Mouse (Mus musculus): Measurements from ENCODE around the gene Gpr132.

The Gpr132 gene

GRCm38 (mm10) chr12:112876332-112877072, 8.5 kb upstream of the Gpr132 start:
- DNase-seq, result peak; percentile 82 to 89

GRCm38 (mm10) chr12:112875225-112876013, 7.4 kb upstream of the Gpr132 start:
- peak; percentile 90 to 97 for DNase-seq

DNA sequence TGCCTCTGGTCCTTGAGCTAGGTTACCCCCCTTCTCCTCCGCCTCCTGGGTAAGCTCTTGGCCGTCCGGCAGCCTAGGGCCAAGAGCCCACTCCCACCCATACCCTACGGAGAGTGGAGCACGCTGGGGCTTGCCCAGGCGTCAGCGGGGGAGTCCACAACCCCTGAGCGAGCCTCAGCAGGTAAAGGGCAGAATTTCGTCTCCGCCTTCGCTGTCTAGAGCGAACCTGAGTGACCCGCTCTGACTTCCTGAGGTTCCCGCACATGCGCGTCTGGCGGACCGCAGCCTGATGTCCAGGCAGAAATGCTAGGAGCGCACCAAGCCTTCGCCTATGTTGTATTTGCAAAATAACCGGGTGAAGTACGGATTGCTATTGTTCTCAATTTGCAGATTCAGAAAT, 6.2 kb upstream of the Gpr132 start:
- DNase-seq, result peak; percentile 22 to 57

GRCm38 (mm10) chr12:112873452-112874190, 5.6 kb upstream of the Gpr132 start:
- DNase-seq, result peak; percentile 80 to 84

GRCm38 (mm10) chr12:112872991-112873390, 5.0 kb upstream of the Gpr132 start:
- DNase-seq, result peak in 1 of 2 experiments; percentile 29

DNA sequence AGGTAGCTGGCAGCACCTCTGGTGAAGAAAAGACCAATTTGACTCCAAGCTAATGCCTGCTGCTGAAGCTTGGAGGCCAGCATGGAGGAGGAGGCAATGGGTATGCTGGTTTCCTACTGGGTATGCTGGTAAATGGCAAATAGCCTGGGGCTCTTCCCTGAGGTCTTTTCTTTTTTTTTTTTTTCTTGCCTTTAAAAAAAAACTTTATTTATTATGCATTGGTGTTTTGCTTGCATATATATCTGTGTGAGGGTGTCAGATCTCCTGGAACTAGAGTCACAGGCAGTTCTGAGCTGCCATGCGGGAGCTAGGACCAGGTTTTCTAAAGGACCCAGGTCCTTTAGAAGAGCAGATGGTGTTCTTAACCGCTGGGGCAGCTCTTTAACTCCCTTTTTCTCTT, 3.2 kb upstream of the Gpr132 start:
- peak in 1 of 2 experiments; percentile 6 for DNase-seq

DNA sequence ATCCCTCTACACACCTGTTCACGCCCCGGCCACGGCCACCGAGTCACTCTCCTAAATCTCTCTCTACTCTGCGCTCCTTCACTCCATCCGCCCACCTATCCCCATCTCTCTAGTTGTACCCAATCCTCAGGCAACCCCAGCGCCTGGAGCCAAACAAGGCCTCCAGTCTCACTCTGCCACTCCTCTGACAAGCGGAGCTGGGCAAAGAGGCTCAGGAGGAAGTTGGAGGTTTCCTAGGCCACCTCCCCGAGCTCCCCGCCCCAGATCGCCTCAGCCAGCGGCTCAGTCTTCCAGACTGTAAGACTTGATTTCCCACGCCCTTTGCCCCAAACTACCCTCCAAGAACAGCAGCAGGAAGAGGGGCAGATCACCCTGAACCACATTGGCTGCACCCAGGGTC, 2.7 kb upstream of the Gpr132 start:
- peak in 1 of 2 experiments; percentile 36 for DNase-seq

GRCm38 (mm10) chr12:112869783-112870204, 1.8 kb upstream of the Gpr132 start:
- peak; percentile 20 to 54 for DNase-seq

DNA sequence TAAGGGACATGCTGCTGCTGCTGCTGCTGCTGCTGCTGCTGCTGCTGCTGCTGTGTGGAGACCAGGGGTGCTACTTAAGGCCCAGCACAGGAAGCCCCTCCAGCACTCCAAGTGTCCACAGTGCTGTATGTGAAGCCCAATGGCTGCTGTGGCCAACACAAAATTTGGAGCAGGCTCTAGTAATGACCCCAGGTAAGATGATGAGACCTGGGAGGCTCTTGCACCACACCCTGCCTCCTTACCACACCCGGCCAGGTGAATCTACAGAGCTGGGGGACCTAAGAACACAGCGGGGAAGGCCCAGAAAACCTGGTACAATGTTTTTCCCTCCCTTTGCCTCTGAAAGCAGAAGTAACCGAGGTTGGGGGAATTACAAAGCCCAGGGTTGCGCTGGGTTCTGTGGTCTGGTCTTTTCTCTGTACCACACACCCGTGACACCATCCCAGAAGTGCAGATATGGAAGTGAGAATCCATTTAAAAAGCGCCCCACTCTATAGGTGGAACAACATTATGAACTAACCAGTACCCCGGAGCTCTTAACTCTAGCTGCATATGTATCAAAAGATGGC, 838 bp downstream of the Gpr132 start:
- peak in 1 of 2 experiments; percentile 24 for DNase-seq

- peak; percentile 49 to 59 for DNase-seq
Observed at GRCm38 (mm10) chr12:112866467-112867080, 1.5 kb downstream of the Gpr132 start.

GRCm38 (mm10) chr12:112864804-112865203, 3.2 kb downstream of the Gpr132 start:
- peak in 1 of 2 experiments; percentile 25 for DNase-seq

DNA sequence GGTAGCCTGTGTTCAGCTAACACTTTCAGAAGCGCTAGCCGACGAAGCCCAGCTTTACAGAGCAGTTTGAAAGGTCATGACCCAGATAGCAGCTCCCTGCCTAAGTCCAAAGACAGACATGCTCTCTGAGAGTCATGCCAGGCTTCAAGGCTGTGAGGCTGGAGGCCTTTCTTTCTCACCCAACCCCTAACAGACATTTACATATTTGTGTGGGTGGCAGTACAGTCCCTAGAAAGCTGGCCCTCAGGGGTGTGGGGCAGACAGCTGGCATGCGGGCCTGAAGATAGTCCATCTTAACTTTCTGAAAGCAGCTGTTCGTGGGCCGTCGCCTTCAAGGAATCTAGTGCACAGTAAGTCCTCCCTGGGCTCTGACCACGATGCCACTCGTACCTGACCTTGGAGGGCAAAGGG, 6.1 kb downstream of the Gpr132 start:
- peak in 1 of 2 experiments; percentile 31 for DNase-seq

- peak in 1 of 2 experiments; percentile 19 for DNase-seq
Observed at GRCm38 (mm10) chr12:112860765-112861164, 7.3 kb downstream of the Gpr132 start.

GRCm38 (mm10) chr12:112859930-112860329, 8.1 kb downstream of the Gpr132 start:
- DNase-seq, result peak in 1 of 2 experiments; percentile 26

- DNase-seq, result peak in 1 of 2 experiments; percentile 25
Observed at GRCm38 (mm10) chr12:112858581-112859336, 9.3 kb downstream of the Gpr132 start.

GRCm38 (mm10) chr12:112857021-112857925, 10.8 kb downstream of the Gpr132 start:
- DNase-seq, result peak in 1 of 2 experiments; percentile 16

GRCm38 (mm10) chr12:112856338-112856737, 11.7 kb downstream of the Gpr132 start:
- peak in 1 of 2 experiments; percentile 7 for DNase-seq

- DNase-seq, result peak in 1 of 2 experiments; percentile 20
Observed at GRCm38 (mm10) chr12:112854610-112855333, 13.3 kb downstream of the Gpr132 start.

DNA sequence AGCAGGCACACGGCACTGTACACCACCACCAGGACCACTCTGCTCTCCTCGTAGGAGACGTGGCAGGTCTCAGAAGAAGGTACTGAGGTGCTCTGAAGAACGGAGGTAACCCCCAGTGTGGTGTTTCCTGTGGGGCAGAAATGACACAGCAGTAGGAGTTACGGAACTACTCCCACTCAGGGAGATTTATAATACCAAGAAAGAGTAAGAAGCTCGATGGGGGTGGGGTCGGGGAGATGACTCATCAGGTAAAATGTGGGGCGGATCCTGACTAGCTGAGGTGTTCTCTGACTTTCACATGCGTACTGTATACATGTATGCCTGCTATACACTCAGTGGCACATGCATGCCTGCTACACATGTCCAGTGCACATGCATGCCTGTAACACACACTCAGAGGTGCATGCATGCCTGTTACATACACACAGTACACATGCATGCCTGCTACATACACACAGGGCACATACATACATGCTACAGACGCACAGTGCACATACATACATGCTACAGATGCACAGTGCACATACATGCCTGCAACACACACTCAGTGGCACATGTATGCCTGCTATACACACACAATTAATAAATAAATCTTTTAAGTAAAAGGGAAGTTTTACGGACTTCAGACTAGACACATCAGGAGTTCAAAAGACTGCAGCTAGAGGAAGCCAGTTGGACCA, 14.8 kb downstream of the Gpr132 start:
- no peak for DNase-seq

All from kidney, postnatal 25 days (tissue).